Mouse (Mus musculus) embryonic facial prominence, embryonic 13.5 days (tissue): Measurements from ENCODE around the gene Cldn11. TPM values are rescaled to one million over a fixed set of nuclear protein-coding genes. Genes with fewer than 3 reads are reported as not detected.

Experiments
- ATAC-seq: fragments of 200-750 bp; cut with Nextera tagmentation; 2 replicates; pipeline ENCODE4 v1.8.0; 2017; ENCODE audit warnings: low read depth; ENCODE audit not compliant: insufficient number of reproducible peaks, insufficient read depth, low FRiP score, low TSS enrichment
- H3K27ac ChIP-seq: fragments of 300-500 bp; sonication (generic); 2 replicates; pipeline ENCODE4 v1.5.1; 2015; ENCODE audit warnings: moderate library complexity, mild to moderate bottlenecking, inconsistent platforms
- H3K27me3 ChIP-seq: fragments of 300-500 bp; sonication (generic); 2 replicates; pipeline ENCODE4 v1.6.1; 2015; ENCODE audit warnings: mild to moderate bottlenecking, inconsistent platforms
- H3K36me3 ChIP-seq: fragments of 300-500 bp; sonication (generic); 2 replicates; pipeline ENCODE4 v1.6.1; 2015; ENCODE audit warnings: mild to moderate bottlenecking, inconsistent platforms
- H3K4me1 ChIP-seq: fragments of 300-500 bp; sonication (generic); 2 replicates; pipeline ENCODE4 v1.6.1; 2015; ENCODE audit warnings: inconsistent platforms
- H3K4me2 ChIP-seq: fragments of 300-500 bp; sonication (generic); 2 replicates; pipeline ENCODE4 v1.6.1; 2015; ENCODE audit warnings: moderate library complexity, mild to moderate bottlenecking, inconsistent platforms
- H3K4me3 ChIP-seq: fragments of 300-500 bp; sonication (generic); 2 replicates; pipeline ENCODE4 v1.5.1; 2015; ENCODE audit warnings: mild to moderate bottlenecking, inconsistent platforms
- H3K9ac ChIP-seq: fragments of 300-500 bp; sonication (generic); 2 replicates; pipeline ENCODE4 v1.6.1; 2015; ENCODE audit warnings: mild to moderate bottlenecking, inconsistent platforms
- H3K9me3 ChIP-seq: fragments of 300-500 bp; sonication (generic); 2 replicates; pipeline ENCODE4 v1.6.1; 2016; ENCODE audit warnings: inconsistent platforms
- WGBS: fragments of 180-500 bp; shearing (Covaris S2); methylation state at CpG from one replicate; pipeline ENCODE4 v1.1.7; 2015; ENCODE audit warnings: mixed read lengths; 5-methylcytosine and 5-hydroxymethylcytosine counted together
- polyA plus RNA-seq: library from polyadenylated mRNA; unstranded; fragments of >200 nt; fragmentation: Nextera tagmentation; extraction: Ambion mirVana; gene quantifications from 2 replicates; pipeline ENCODE4 v1.2.1, GENCODE M21; 2015

Gene Cldn11
- 18.1 and 23.7 TPM in 2 replicates for polyA plus RNA-seq

DNA sequence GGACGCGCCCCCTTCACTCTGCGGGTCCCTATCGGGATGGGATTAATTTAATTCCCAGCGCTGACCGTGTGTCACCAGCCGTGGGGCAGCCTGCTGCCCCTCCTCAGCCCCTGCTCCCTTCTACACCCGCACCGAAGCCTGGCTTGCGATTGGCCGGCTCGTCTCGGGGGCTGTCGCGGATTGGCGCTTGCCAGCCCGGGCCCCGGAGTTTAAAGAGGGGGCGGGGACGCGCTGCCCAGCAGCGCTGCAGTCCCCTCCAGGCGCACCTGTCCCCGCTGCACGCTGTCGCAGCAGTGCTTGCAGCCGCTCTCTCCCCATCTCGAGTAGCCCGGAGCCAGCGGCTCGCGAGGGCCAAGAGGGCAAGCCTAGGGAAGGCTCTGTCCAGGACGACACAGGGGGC, at the start of gene Cldn11:
TSS of gene Cldn11 (plus strand) at position 215 of the 400 bp plus-strand sequence.
- peak within 1 kb of the TSS; percentile 64 for H3K9ac ChIP-seq
- H3K9me3 ChIP-seq = no peaks in the 10 kb centered on the region
- H3K4me1 ChIP-seq = peaks cover 21% of the 10 kb centered on the region
- H3K27me3 ChIP-seq = peaks cover 33% of the 10 kb centered on the region
- H3K4me2 ChIP-seq = peak within 1 kb of the TSS; percentile 84
- no peaks in the 10 kb centered on the region for H3K36me3 ChIP-seq
- WGBS = under 1% methylated on average over 33 of the region's 33 CpGs
- no peak within 1 kb of the TSS for H3K27ac ChIP-seq
- peak; percentile 49 for ATAC-seq
- H3K4me3 ChIP-seq = peak within 1 kb of the TSS; percentile 43

DNA sequence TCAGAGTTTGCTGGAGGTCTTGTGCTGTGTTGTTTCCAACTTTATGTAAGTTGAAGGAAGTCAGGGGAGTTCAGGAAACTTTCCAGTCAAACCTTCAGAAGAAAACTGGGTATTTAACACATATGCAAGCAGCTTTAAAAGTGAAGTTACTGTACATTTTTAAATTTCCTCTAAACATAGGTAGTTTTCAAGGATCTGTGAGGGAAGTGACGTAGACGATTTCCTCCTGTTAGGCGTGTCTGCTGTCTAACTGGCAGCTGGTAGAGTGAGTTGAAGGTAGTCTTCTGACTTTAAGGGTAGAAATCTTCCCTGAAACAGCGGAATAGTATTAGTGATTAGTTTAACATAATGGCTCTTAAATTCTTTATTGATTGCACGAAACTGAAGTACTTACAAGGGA, 49.7 kb upstream of the Cldn11 start:
- no peak for ATAC-seq
- H3K4me1 ChIP-seq = peaks cover 42% of the 10 kb centered on the region
- no peaks in the 10 kb centered on the region for H3K9me3 ChIP-seq
- H3K9ac ChIP-seq = no peak overlapping the region
- 80% methylated on average over 5 of the region's 5 CpGs for WGBS
- no peak overlapping the region for H3K27ac ChIP-seq
- peak overlapping the region; percentile 46 for H3K4me2 ChIP-seq
- peaks cover 4% of the 10 kb centered on the region; the same call in 1 of the 2 replicates for H3K36me3 ChIP-seq
- no peaks in the 10 kb centered on the region for H3K27me3 ChIP-seq
- H3K4me3 ChIP-seq = no peak overlapping the region

DNA sequence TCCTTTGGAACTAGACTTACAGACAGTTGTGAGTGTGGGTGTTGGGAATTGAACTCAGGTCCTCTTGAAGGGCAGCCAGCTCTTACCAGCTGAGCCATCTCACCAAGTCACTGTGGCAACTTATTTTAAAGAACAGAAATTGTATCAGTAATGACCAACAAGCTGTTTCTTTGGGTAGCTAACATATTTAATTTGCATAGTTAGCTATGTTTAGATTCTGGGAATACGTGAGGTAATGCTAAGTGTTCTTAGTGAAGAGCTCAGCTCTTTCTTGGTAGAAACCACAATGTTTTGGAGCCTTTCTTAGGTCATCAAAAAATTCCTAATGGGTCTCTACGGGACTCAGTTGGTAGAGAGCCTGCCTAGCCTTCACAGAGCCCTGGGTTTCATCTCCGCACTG, 48.9 kb upstream of the Cldn11 start:
- Histone ChIP-seq H3K4me2 (no peak overlapping the region), H3K9ac (no peak overlapping the region), H3K27me3 (no peaks in the 10 kb centered on the region), H3K4me3 (no peak overlapping the region), H3K4me1 (peaks cover 43% of the 10 kb centered on the region), H3K36me3 (peaks cover 4% of the 10 kb centered on the region; the same call in 1 of the 2 replicates), H3K9me3 (no peaks in the 10 kb centered on the region), H3K27ac (no peak overlapping the region)
- WGBS = 89% methylated on average over 3 of the region's 3 CpGs
- no peak for ATAC-seq

DNA sequence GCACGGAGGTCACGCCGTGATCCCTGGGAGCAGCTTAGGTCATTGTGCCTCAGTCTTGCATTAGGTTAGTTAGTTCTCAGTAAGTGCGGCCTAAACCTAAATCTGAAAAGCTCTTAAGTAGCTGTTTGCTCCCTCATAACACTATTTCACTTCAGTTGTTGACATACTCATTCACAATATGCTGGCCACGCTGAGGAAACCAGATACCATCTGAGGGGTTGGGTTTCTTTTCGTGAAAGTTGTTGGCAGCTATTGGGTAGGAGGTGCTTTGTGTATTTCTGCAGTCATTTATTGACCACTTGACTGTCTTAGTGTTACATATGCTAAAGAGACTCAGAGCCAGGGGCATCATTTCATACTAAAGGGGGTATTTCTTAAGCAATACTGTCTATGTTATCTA, 44.8 kb upstream of the Cldn11 start:
- Histone ChIP-seq H3K4me1 (peaks cover 15% of the 10 kb centered on the region), H3K27me3 (no peaks in the 10 kb centered on the region), H3K9me3 (no peaks in the 10 kb centered on the region), H3K4me3 (no peak overlapping the region), H3K27ac (no peak overlapping the region), H3K4me2 (no peak overlapping the region), H3K9ac (no peak overlapping the region), H3K36me3 (no peaks in the 10 kb centered on the region)
- 73% methylated on average over 6 of the region's 6 CpGs for WGBS
- no peak for ATAC-seq

DNA sequence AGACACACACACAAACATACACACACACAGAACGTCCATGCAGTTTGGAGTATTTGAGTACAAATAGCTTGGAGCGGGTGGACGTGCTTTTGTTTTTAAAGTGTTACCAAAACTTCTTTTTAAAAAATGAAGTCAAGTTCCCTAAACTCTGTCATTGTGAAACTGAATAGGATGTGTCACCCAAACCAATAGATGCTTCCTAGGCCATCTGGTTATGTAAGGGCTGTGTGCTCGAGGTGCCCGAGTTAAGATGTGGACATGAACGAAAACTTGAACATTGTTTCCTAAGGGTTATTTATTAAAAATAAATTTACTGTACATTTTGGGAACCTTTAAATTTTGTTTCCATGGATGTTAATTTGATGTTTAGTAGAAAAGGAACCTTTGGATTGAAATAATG, 43.1 kb upstream of the Cldn11 start:
- H3K4me3 ChIP-seq = no peak overlapping the region
- no peak overlapping the region for H3K9ac ChIP-seq
- peaks cover 8% of the 10 kb centered on the region for H3K4me1 ChIP-seq
- no peak overlapping the region for H3K4me2 ChIP-seq
- no peaks in the 10 kb centered on the region for H3K27me3 ChIP-seq
- no peaks in the 10 kb centered on the region for H3K9me3 ChIP-seq
- no peaks in the 10 kb centered on the region for H3K36me3 ChIP-seq
- no peak overlapping the region for H3K27ac ChIP-seq
- WGBS = 90% methylated on average over 6 of the region's 6 CpGs
- no peak for ATAC-seq

DNA sequence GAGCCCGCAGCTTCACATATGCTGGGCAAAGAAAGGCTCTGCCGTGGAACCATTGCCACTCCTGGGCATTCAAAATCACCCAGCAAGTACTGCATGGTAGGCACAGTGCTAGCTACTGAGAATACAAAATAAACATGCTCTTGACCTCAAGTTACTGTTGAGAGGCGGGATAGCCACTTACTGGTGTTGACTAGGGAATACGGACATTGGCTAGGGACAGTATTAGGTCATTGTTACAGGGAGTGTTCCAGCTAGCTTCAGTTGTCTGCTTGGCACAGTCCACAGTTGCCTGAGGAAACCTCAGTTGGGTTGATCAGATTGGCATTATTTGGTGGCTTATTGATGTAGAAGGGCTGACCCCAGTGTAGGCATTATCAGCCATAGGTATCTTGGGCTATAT, 42.0 kb upstream of the Cldn11 start:
- no peak overlapping the region for H3K4me2 ChIP-seq
- H3K27me3 ChIP-seq = no peaks in the 10 kb centered on the region
- H3K9me3 ChIP-seq = no peaks in the 10 kb centered on the region
- H3K9ac ChIP-seq = no peak overlapping the region
- 90% methylated on average over 4 of the region's 4 CpGs for WGBS
- no peak overlapping the region for H3K27ac ChIP-seq
- no peak for ATAC-seq
- no peak overlapping the region for H3K4me3 ChIP-seq
- H3K4me1 ChIP-seq = peaks cover 8% of the 10 kb centered on the region
- no peaks in the 10 kb centered on the region for H3K36me3 ChIP-seq

DNA sequence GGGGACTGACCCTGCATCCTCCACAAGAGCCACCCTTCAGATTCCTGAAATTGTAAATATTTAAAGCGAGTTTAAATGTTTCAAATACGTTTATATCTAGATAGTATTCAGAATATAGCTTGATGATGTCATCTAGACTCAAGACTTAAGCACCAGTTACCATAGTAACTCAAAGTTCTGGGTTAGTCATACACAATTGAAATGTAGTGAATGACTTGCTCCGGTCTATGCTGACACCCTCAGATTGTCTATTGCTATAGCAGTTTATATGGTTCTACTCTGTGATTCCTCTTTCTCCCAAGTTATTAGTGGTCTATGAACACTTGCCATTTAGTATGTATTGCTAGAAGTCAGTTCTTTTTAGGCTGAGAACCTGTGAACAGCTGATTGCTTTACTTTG, 40.6 kb upstream of the Cldn11 start:
- Histone ChIP-seq H3K27ac (no peak overlapping the region), H3K4me3 (no peak overlapping the region), H3K4me1 (peaks cover 6% of the 10 kb centered on the region), H3K36me3 (peaks cover 10% of the 10 kb centered on the region), H3K27me3 (no peaks in the 10 kb centered on the region), H3K9me3 (no peaks in the 10 kb centered on the region), H3K4me2 (no peak overlapping the region), H3K9ac (no peak overlapping the region)
- no peak for ATAC-seq
- WGBS = 85% methylated on average over 3 of the region's 3 CpGs

DNA sequence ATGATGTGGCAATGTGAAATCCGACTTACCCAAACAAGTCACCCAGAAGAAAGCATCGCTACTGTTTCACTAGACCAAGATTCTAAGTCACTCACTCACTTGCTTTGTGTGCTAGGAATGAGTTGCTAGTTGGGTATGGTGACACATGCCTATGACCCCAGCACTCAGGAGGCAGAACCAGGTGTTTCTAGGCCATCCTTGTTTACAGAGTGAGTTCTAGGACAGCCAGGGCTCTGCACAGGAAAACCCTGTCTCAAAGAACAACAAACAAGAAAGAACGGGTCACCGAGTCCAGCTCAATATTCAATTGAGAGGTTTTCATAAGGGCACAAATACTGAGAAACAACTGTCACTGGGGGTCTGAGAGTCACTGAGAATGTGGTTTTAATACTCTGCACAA, 26.6 kb upstream of the Cldn11 start:
- peaks cover 37% of the 10 kb centered on the region for H3K36me3 ChIP-seq
- no peak overlapping the region for H3K9ac ChIP-seq
- H3K9me3 ChIP-seq = no peaks in the 10 kb centered on the region
- no peak overlapping the region for H3K4me2 ChIP-seq
- H3K4me3 ChIP-seq = no peak overlapping the region
- H3K27me3 ChIP-seq = no peaks in the 10 kb centered on the region
- no peak for ATAC-seq
- no peak overlapping the region for H3K27ac ChIP-seq
- WGBS = 72% methylated on average over 4 of the region's 4 CpGs
- H3K4me1 ChIP-seq = no peaks in the 10 kb centered on the region

DNA sequence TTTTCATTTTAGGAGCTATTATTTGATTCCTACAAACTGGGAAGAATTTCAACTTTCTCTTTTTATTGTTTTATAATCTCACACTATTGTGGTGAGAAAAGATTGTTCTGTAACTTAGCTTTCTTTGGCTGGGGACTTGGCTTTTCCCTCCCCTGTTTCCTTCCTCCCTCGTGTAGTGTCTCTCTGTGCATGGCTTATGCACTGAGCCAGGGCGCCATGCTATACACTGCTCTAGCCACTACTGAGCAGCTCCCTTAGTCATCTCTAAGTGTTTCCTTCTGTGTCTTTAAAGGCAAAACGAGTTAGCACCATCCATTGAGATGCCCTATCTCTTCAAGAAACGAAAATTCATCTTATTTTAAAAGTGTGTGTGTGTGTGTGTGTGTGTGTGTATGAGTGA, 23.4 kb upstream of the Cldn11 start:
- H3K36me3 ChIP-seq = peaks cover 13% of the 10 kb centered on the region
- no peak overlapping the region for H3K4me3 ChIP-seq
- 67% methylated on average over 4 of the region's 4 CpGs for WGBS
- no peak overlapping the region for H3K4me2 ChIP-seq
- H3K9me3 ChIP-seq = no peaks in the 10 kb centered on the region
- no peaks in the 10 kb centered on the region for H3K27me3 ChIP-seq
- no peak overlapping the region for H3K9ac ChIP-seq
- H3K4me1 ChIP-seq = no peaks in the 10 kb centered on the region
- H3K27ac ChIP-seq = no peak overlapping the region
- no peak for ATAC-seq

DNA sequence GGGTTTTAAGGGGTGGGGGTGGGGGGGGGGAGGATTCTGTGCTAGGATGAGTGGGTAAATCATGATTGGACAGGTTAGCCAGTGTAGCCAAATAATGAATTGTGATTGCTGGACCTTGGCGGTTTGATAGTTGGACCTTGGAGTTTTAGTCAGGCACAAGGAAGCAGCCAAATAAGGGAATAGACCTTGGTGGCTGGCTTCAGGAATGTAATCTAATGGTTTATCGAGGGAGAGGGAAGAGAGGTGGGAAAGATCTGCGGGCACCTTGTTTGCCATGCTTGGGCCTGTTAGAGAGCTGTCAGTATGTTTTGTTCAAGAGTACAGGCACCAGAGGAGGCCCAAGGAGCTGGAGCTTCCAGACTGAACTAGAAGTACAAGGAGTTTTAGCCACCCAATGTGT, 22.9 kb upstream of the Cldn11 start:
- 90% methylated on average over 3 of the region's 3 CpGs for WGBS
- no peak for ATAC-seq
- H3K4me2 ChIP-seq = no peak overlapping the region
- H3K27ac ChIP-seq = no peak overlapping the region
- no peaks in the 10 kb centered on the region for H3K9me3 ChIP-seq
- H3K27me3 ChIP-seq = no peaks in the 10 kb centered on the region
- no peaks in the 10 kb centered on the region for H3K4me1 ChIP-seq
- H3K36me3 ChIP-seq = peaks cover 12% of the 10 kb centered on the region
- no peak overlapping the region for H3K9ac ChIP-seq
- H3K4me3 ChIP-seq = no peak overlapping the region

DNA sequence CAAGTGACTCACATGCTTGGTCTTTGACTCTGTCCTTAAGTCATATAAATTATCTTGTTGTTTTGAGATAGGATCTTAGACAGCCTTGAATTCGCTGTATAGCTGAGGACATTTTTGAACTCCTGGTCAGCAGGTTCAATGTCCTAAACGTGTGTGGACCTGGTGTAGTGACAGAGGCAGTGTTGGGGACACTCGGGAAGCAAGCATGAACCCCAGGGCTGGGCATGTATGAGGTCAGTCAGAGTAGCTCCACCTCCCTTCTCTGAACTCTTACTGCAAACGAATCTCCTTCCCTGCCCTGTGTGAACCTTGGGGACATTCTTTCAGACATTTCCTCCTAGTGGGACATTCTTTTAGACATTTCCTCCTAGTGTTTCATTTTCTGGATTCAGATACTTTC, 20.0 kb upstream of the Cldn11 start:
- Histone ChIP-seq H3K4me3 (no peak overlapping the region), H3K36me3 (no peaks in the 10 kb centered on the region), H3K27me3 (no peaks in the 10 kb centered on the region), H3K4me2 (no peak overlapping the region), H3K9ac (no peak overlapping the region), H3K9me3 (no peaks in the 10 kb centered on the region), H3K27ac (no peak overlapping the region), H3K4me1 (no peaks in the 10 kb centered on the region)
- 52% methylated on average over 4 of the region's 4 CpGs for WGBS
- no peak for ATAC-seq

DNA sequence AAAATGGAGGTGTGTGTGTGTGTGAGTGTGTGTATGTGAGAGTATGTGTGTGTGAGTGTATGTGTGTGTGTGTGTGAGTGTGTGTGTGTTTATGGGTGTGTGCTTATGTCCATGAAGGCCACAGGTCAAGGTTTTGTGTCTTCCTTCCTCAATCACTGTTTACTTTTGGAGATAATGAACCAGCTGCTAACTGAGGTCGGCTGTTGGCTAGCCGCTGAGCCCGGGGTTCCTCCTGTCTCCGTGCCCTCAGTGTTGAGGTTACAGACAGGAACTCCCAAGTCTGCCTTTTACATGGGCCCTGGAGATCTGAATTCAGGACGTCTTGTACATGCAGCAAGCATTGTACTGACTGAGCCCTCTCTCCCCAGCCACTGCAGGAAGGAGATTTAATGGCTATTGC, 16.1 kb upstream of the Cldn11 start:
- no peak overlapping the region for H3K4me3 ChIP-seq
- H3K4me2 ChIP-seq = no peak overlapping the region
- H3K27me3 ChIP-seq = no peaks in the 10 kb centered on the region
- no peaks in the 10 kb centered on the region for H3K4me1 ChIP-seq
- WGBS = 66% methylated on average over 5 of the region's 5 CpGs
- H3K36me3 ChIP-seq = no peaks in the 10 kb centered on the region
- ATAC-seq = no peak
- H3K27ac ChIP-seq = no peak overlapping the region
- H3K9me3 ChIP-seq = no peaks in the 10 kb centered on the region
- no peak overlapping the region for H3K9ac ChIP-seq

DNA sequence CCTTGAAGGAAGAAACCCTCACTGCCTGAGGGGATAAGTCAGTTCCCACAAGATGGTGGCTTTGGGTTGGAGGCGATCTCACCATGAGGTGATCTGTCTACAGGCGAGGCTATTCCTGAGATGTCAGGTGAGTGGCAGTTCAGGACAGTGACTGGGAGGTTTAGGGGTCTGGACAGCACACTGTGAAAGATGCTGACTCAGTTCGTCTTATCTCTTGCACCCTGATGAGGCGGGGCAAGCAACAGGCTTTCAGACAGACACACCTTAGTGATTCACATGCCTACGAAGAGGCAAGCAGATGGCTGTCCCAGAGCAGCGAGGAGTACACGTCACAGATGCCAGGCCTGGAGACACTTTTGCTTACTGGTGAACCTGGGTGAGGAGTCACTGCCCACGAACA, 15.5 kb upstream of the Cldn11 start:
- Histone ChIP-seq H3K9ac (no peak overlapping the region), H3K4me3 (no peak overlapping the region), H3K27me3 (no peaks in the 10 kb centered on the region), H3K36me3 (no peaks in the 10 kb centered on the region), H3K4me1 (no peaks in the 10 kb centered on the region), H3K27ac (no peak overlapping the region), H3K4me2 (no peak overlapping the region), H3K9me3 (no peaks in the 10 kb centered on the region)
- no peak for ATAC-seq
- 76% methylated on average over 8 of the region's 8 CpGs for WGBS
